Mouse (Mus musculus) embryonic facial prominence, embryonic 13.5 days (tissue): Measurements from ENCODE around the gene Stxbp3. TPM values are rescaled to one million over a fixed set of nuclear protein-coding genes. Genes with fewer than 3 reads are reported as not detected.

Experiments used
- ATAC-seq: fragments of 200-750 bp; cut with Nextera tagmentation; 2 replicates; pipeline ENCODE4 v1.8.0; 2017; ENCODE audit warnings: low read depth; ENCODE audit not compliant: insufficient number of reproducible peaks, insufficient read depth, low FRiP score, low TSS enrichment
- H3K27ac ChIP-seq: fragments of 300-500 bp; sonication (generic); 2 replicates; pipeline ENCODE4 v1.5.1; 2015; ENCODE audit warnings: moderate library complexity, mild to moderate bottlenecking, inconsistent platforms
- H3K27me3 ChIP-seq: fragments of 300-500 bp; sonication (generic); 2 replicates; pipeline ENCODE4 v1.6.1; 2015; ENCODE audit warnings: mild to moderate bottlenecking, inconsistent platforms
- H3K36me3 ChIP-seq: fragments of 300-500 bp; sonication (generic); 2 replicates; pipeline ENCODE4 v1.6.1; 2015; ENCODE audit warnings: mild to moderate bottlenecking, inconsistent platforms
- H3K4me1 ChIP-seq: fragments of 300-500 bp; sonication (generic); 2 replicates; pipeline ENCODE4 v1.6.1; 2015; ENCODE audit warnings: inconsistent platforms
- H3K4me2 ChIP-seq: fragments of 300-500 bp; sonication (generic); 2 replicates; pipeline ENCODE4 v1.6.1; 2015; ENCODE audit warnings: moderate library complexity, mild to moderate bottlenecking, inconsistent platforms
- H3K4me3 ChIP-seq: fragments of 300-500 bp; sonication (generic); 2 replicates; pipeline ENCODE4 v1.5.1; 2015; ENCODE audit warnings: mild to moderate bottlenecking, inconsistent platforms
- H3K9ac ChIP-seq: fragments of 300-500 bp; sonication (generic); 2 replicates; pipeline ENCODE4 v1.6.1; 2015; ENCODE audit warnings: mild to moderate bottlenecking, inconsistent platforms
- H3K9me3 ChIP-seq: fragments of 300-500 bp; sonication (generic); 2 replicates; pipeline ENCODE4 v1.6.1; 2016; ENCODE audit warnings: inconsistent platforms
- WGBS: fragments of 180-500 bp; shearing (Covaris S2); methylation state at CpG from one replicate; pipeline ENCODE4 v1.1.7; 2015; ENCODE audit warnings: mixed read lengths; 5-methylcytosine and 5-hydroxymethylcytosine counted together
- polyA plus RNA-seq: library from polyadenylated mRNA; unstranded; fragments of >200 nt; fragmentation: Nextera tagmentation; extraction: Ambion mirVana; gene quantifications from 2 replicates; pipeline ENCODE4 v1.2.1, GENCODE M21; 2015

Gene Stxbp3
- polyA plus RNA-seq, 1 experiment from 2014 or later: 39.3 TPM

- no peak overlapping the region for H3K27ac ChIP-seq
- H3K9ac ChIP-seq: no peak overlapping the region
- H3K36me3 ChIP-seq: no peaks in the 10 kb centered on the region
- H3K9me3 ChIP-seq: no peaks in the 10 kb centered on the region
- H3K4me3 ChIP-seq: no peak overlapping the region
- H3K4me1 ChIP-seq: peaks cover 24% of the 10 kb centered on the region
- H3K27me3 ChIP-seq: no peaks in the 10 kb centered on the region; the same call in 1 of the 2 replicates
- no peak for ATAC-seq
- 68% methylated on average over 4 of the region's 4 CpGs for WGBS
- H3K4me2 ChIP-seq: no peak overlapping the region
Observed at GRCm38 (mm10) chr3:108778761-108779540, 61.4 kb downstream of the Stxbp3 start.

GRCm38 (mm10) chr3:108772811-108773210, 67.5 kb downstream of the Stxbp3 start:
- Histone ChIP-seq H3K9me3 (no peaks in the 10 kb centered on the region), H3K4me3 (no peak overlapping the region), H3K27ac (no peak overlapping the region), H3K27me3 (no peaks in the 10 kb centered on the region; the same call in 1 of the 2 replicates), H3K4me2 (no peak overlapping the region), H3K36me3 (no peaks in the 10 kb centered on the region), H3K4me1 (peaks cover 9% of the 10 kb centered on the region), H3K9ac (no peak overlapping the region)
- no peak for ATAC-seq
- WGBS: 85% methylated on average over 3 of the region's 3 CpGs

GRCm38 (mm10) chr3:108772211-108772610, 68.1 kb downstream of the Stxbp3 start:
- WGBS: 84% methylated on average over 13 of the region's 13 CpGs
- H3K4me3 ChIP-seq: no peak overlapping the region

GRCm38 (mm10) chr3:108770725-108771368, 69.5 kb downstream of the Stxbp3 start:
- Histone ChIP-seq H3K36me3 (no peaks in the 10 kb centered on the region), H3K4me3 (no peak overlapping the region), H3K27ac (peak overlapping the region; percentile 78), H3K9me3 (no peaks in the 10 kb centered on the region), H3K9ac (no peak overlapping the region), H3K4me2 (no peak overlapping the region), H3K4me1 (peaks cover 9% of the 10 kb centered on the region), H3K27me3 (no peaks in the 10 kb centered on the region; the same call in 1 of the 2 replicates)
- ATAC-seq: peak; percentile 60; the same call in 1 of the 2 replicates
- 23% methylated on average over 6 of the region's 6 CpGs for WGBS

More at GRCm38 (mm10) chr3:108772211-108772610, 68.1 kb downstream of the Stxbp3 start:
- peaks cover 9% of the 10 kb centered on the region for H3K4me1 ChIP-seq
- H3K4me2 ChIP-seq: no peak overlapping the region
- no peaks in the 10 kb centered on the region; the same call in 1 of the 2 replicates for H3K27me3 ChIP-seq
- ATAC-seq: no peak
- no peak overlapping the region for H3K9ac ChIP-seq
- H3K9me3 ChIP-seq: no peaks in the 10 kb centered on the region
- no peak overlapping the region for H3K27ac ChIP-seq
- H3K36me3 ChIP-seq: no peaks in the 10 kb centered on the region

GRCm38 (mm10) chr3:108769547-108769946, 70.8 kb downstream of the Stxbp3 start:
- 76% methylated on average over 6 of the region's 6 CpGs for WGBS

GRCm38 (mm10) chr3:108767416-108767815, 72.9 kb downstream of the Stxbp3 start:
- H3K4me2 ChIP-seq: no peak overlapping the region
- ATAC-seq: no peak
- H3K36me3 ChIP-seq: no peaks in the 10 kb centered on the region
- no peaks in the 10 kb centered on the region for H3K27me3 ChIP-seq
- no peaks in the 10 kb centered on the region for H3K9me3 ChIP-seq
- peaks cover 15% of the 10 kb centered on the region for H3K4me1 ChIP-seq
- no peak overlapping the region for H3K4me3 ChIP-seq
- no peak overlapping the region for H3K9ac ChIP-seq
- H3K27ac ChIP-seq: no peak overlapping the region
- WGBS: 82% methylated on average over 10 of the region's 10 CpGs

More at GRCm38 (mm10) chr3:108769547-108769946, 70.8 kb downstream of the Stxbp3 start:
- peaks cover 15% of the 10 kb centered on the region for H3K4me1 ChIP-seq
- no peak overlapping the region for H3K4me3 ChIP-seq
- no peaks in the 10 kb centered on the region for H3K27me3 ChIP-seq
- H3K9ac ChIP-seq: no peak overlapping the region
- H3K36me3 ChIP-seq: no peaks in the 10 kb centered on the region
- no peak overlapping the region for H3K27ac ChIP-seq
- no peak overlapping the region for H3K4me2 ChIP-seq
- H3K9me3 ChIP-seq: no peaks in the 10 kb centered on the region
- no peak for ATAC-seq

GRCm38 (mm10) chr3:108766943-108767342, 73.4 kb downstream of the Stxbp3 start:
- Histone ChIP-seq H3K27ac (no peak overlapping the region), H3K4me2 (no peak overlapping the region), H3K4me3 (no peak overlapping the region), H3K27me3 (no peaks in the 10 kb centered on the region), H3K9me3 (no peaks in the 10 kb centered on the region), H3K4me1 (peaks cover 15% of the 10 kb centered on the region), H3K9ac (no peak overlapping the region), H3K36me3 (no peaks in the 10 kb centered on the region)
- 85% methylated on average over 7 of the region's 7 CpGs for WGBS
- no peak for ATAC-seq

GRCm38 (mm10) chr3:108765476-108765875, 74.8 kb downstream of the Stxbp3 start:
- H3K36me3 ChIP-seq: no peaks in the 10 kb centered on the region
- no peaks in the 10 kb centered on the region for H3K27me3 ChIP-seq
- H3K9ac ChIP-seq: no peak overlapping the region
- no peak for ATAC-seq
- no peak overlapping the region for H3K4me3 ChIP-seq
- H3K9me3 ChIP-seq: no peaks in the 10 kb centered on the region
- no peak overlapping the region for H3K4me2 ChIP-seq
- H3K27ac ChIP-seq: no peak overlapping the region
- 82% methylated on average over 7 of the region's 7 CpGs for WGBS
- peaks cover 9% of the 10 kb centered on the region for H3K4me1 ChIP-seq

- Histone ChIP-seq H3K27me3 (no peaks in the 10 kb centered on the region), H3K9ac (no peak overlapping the region), H3K9me3 (no peaks in the 10 kb centered on the region), H3K4me3 (no peak overlapping the region), H3K36me3 (no peaks in the 10 kb centered on the region), H3K27ac (no peak overlapping the region), H3K4me1 (peaks cover 11% of the 10 kb centered on the region), H3K4me2 (no peak overlapping the region)
- ATAC-seq: no peak
- 46% methylated on average over 7 of the region's 7 CpGs for WGBS
Observed at GRCm38 (mm10) chr3:108764976-108765375, 75.3 kb downstream of the Stxbp3 start.

GRCm38 (mm10) chr3:108763691-108764090, 76.6 kb downstream of the Stxbp3 start:
- Histone ChIP-seq H3K27ac (no peak overlapping the region), H3K27me3 (no peaks in the 10 kb centered on the region), H3K4me2 (no peak overlapping the region), H3K9ac (no peak overlapping the region), H3K4me1 (peaks cover 13% of the 10 kb centered on the region), H3K9me3 (no peaks in the 10 kb centered on the region), H3K4me3 (no peak overlapping the region), H3K36me3 (no peaks in the 10 kb centered on the region)
- no peak for ATAC-seq
- 68% methylated on average over 2 of the region's 2 CpGs for WGBS

GRCm38 (mm10) chr3:108762597-108763111, 77.7 kb downstream of the Stxbp3 start:
- no peak for ATAC-seq
- peaks cover 15% of the 10 kb centered on the region for H3K4me1 ChIP-seq
- H3K27ac ChIP-seq: no peak overlapping the region
- 74% methylated on average over 7 of the region's 7 CpGs for WGBS
- H3K4me3 ChIP-seq: no peak overlapping the region
- H3K27me3 ChIP-seq: no peaks in the 10 kb centered on the region
- H3K9me3 ChIP-seq: no peaks in the 10 kb centered on the region
- no peak overlapping the region for H3K4me2 ChIP-seq
- H3K9ac ChIP-seq: no peak overlapping the region
- H3K36me3 ChIP-seq: no peaks in the 10 kb centered on the region
